Mouse (Mus musculus) liver, embryonic 12.5 days (tissue): ENCODE results near the gene Nlk. TPM values are rescaled to one million over a fixed set of nuclear protein-coding genes. Genes with fewer than 3 reads are reported as not detected.

Experiments used
- ATAC-seq: fragments of 200-750 bp; cut with Nextera tagmentation; 2 replicates; pipeline ENCODE4 v1.8.0; 2017; ENCODE audit warnings: moderate number of reproducible peaks, mild to moderate bottlenecking, moderate library complexity
- H3K27ac ChIP-seq: fragments of 300-500 bp; sonication (generic); 2 replicates; pipeline ENCODE4 v1.5.1; 2016; ENCODE audit warnings: mild to moderate bottlenecking
- H3K27me3 ChIP-seq: fragments of 300-500 bp; sonication (generic); replicated peaks from 2 replicates; pipeline ENCODE4 v1.6.1; 2016; ENCODE audit warnings: mild to moderate bottlenecking, moderate library complexity
- H3K36me3 ChIP-seq: fragments of 300-500 bp; sonication (generic); 2 replicates; pipeline ENCODE4 v1.6.1; 2016; ENCODE audit warnings: mild to moderate bottlenecking, moderate library complexity
- H3K4me1 ChIP-seq: fragments of 300-500 bp; sonication (generic); 2 replicates; pipeline ENCODE4 v1.6.1; 2016
- H3K4me2 ChIP-seq: fragments of 300-500 bp; sonication (generic); 2 replicates; pipeline ENCODE4 v1.6.1; 2016; ENCODE audit warnings: mild to moderate bottlenecking, moderate library complexity
- H3K4me3 ChIP-seq: fragments of 300-500 bp; sonication (generic); 2 replicates; pipeline ENCODE4 v1.5.1; 2016; ENCODE audit warnings: mild to moderate bottlenecking, moderate library complexity
- H3K9ac ChIP-seq: fragments of 300-500 bp; sonication (generic); 2 replicates; pipeline ENCODE4 v1.6.1; 2016; ENCODE audit warnings: mild to moderate bottlenecking, moderate library complexity
- H3K9me3 ChIP-seq: fragments of 300-500 bp; sonication (generic); replicated peaks from 2 replicates; pipeline ENCODE4 v1.6.1; 2016; ENCODE audit warnings: mild to moderate bottlenecking, moderate library complexity
- WGBS: fragments of 180-500 bp; shearing (Covaris S2); methylation state at CpG from one replicate; pipeline ENCODE4 v1.1.7; 2016; ENCODE audit not compliant: insufficient replicate concordance; 5-methylcytosine and 5-hydroxymethylcytosine counted together
- polyA plus RNA-seq: library from polyadenylated mRNA; unstranded; fragments of >200 nt; fragmentation: Nextera tagmentation; extraction: Ambion mirVana; gene quantifications from 2 replicates; pipeline ENCODE4 v1.2.1, GENCODE M21; 2016

Nlk gene
- polyA plus RNA-seq, 1 experiment from 2014 or later, result 8.6 TPM

DNA sequence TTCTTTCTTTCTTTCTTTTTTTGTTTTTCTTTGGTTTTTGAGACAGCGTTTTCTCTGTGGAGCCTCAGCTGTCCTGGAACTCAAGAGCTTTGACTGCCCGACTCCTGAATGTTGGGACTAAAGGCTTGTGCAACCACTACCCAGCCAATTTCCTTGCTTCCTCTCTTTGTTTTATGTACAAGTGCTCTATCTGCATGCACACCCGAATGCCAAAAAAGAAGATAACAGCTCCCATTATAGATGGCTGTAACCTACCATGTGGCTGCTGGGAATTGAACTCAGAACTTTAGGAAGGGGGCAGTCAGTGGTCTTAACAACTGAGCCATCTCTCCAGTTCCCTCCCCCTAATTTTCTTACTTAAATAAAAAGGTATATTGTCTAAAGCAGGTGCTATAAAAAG, 77.0 kb downstream of the Nlk start:
- WGBS, result 49% methylated on average over 3 of the region's 3 CpGs
- ATAC-seq, result no peak

DNA sequence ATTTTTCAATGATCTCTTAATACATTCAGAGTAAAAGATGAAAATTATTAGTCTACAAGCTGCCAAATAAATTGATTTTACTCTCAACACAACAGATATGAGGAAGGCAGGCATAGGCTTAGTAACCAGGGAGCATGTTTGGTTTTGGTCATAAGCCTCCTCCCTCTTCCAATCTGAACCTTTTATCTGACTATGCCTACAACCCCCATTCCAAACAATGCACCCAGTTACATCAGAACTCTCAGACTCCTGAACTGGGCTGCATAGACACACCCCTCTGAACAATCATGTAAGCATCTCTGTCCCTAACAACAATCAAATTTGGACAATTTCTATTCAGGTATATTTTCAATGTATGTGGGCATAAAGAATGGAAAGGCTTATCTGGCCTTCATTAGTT, 85.9 kb downstream of the Nlk start:
- peaks cover 7% of the 10 kb centered on the region; the same call in 1 of the 2 replicates for H3K36me3 ChIP-seq
- no peak overlapping the region for H3K4me2 ChIP-seq
- ATAC-seq, result no peak
- H3K9me3 ChIP-seq, result no peaks in the 10 kb centered on the region
- no peaks in the 10 kb centered on the region for H3K4me1 ChIP-seq
- no peak overlapping the region for H3K9ac ChIP-seq
- H3K4me3 ChIP-seq, result no peak overlapping the region
- no peak overlapping the region for H3K27ac ChIP-seq
- no peaks in the 10 kb centered on the region for H3K27me3 ChIP-seq

More for the DNA sequence above, 77.0 kb downstream of the Nlk start:
- H3K9me3 ChIP-seq, result no peaks in the 10 kb centered on the region
- peaks cover 6% of the 10 kb centered on the region for H3K36me3 ChIP-seq
- H3K4me2 ChIP-seq, result no peak overlapping the region
- no peak overlapping the region for H3K4me3 ChIP-seq
- H3K27me3 ChIP-seq, result no peaks in the 10 kb centered on the region
- peaks cover 29% of the 10 kb centered on the region for H3K4me1 ChIP-seq
- H3K9ac ChIP-seq, result no peak overlapping the region
- no peak overlapping the region for H3K27ac ChIP-seq

DNA sequence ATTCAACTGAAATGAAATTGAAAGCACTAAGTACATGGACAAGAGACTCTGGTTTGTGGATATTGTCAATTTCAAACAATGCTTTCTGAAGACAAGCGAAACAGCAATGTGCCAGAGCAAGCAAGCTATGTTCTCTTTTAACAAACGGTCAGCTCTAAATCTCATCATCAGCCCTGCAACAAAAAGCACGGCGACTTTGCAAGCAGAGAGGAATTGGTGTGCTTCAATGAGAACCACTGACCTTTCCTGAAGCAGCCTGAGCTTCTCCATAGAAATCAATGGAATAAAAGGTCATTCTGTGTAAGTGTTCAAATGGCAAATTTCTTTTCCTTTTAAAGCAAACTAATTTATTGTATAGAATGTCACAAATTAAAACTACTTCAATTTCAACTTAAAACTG, 87.5 kb downstream of the Nlk start:
- Histone ChIP-seq H3K4me1 (0 out of 2 replicates have a peak, but pooled peaks cover 4% of the 10 kb centered on the region), H3K4me3 (no peak overlapping the region)
- WGBS, result 71% methylated on average over 4 of the region's 4 CpGs

DNA sequence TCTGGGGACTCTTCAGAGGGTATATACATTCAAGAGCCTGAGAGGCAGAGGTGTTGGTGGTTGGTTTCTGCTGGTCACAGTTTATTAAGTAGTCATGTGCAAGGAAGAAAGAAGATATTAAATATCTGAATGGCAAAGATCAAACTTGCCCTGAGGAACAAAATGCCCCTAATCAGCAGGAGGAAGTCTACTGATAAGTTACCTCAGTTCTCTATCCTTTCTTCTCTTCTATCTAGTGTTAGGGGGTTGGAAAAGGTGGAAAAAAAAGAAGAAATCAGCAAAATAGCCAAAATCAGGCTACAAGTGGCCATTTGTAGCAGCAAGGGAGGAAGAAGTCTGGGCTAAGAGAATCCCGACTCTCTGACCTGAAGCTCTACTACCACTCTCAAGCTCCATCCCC, 92.3 kb downstream of the Nlk start:
- Histone ChIP-seq H3K9ac (no peak overlapping the region), H3K9me3 (no peaks in the 10 kb centered on the region), H3K27me3 (no peaks in the 10 kb centered on the region), H3K4me1 (peaks cover 10% of the 10 kb centered on the region; the same call in 1 of the 2 replicates), H3K4me2 (no peak overlapping the region), H3K27ac (no peak overlapping the region), H3K36me3 (peaks cover 3% of the 10 kb centered on the region; the same call in 1 of the 2 replicates), H3K4me3 (no peak overlapping the region)
- ATAC-seq, result no peak
- 47% methylated on average over 1 of the region's 1 CpGs for whole genome bisulfite sequencing

More for the DNA sequence above, 87.5 kb downstream of the Nlk start:
- Histone ChIP-seq H3K9me3 (no peaks in the 10 kb centered on the region), H3K9ac (no peak overlapping the region), H3K27me3 (no peaks in the 10 kb centered on the region), H3K27ac (no peak overlapping the region), H3K36me3 (peaks cover 3% of the 10 kb centered on the region; the same call in 1 of the 2 replicates), H3K4me2 (no peak overlapping the region)
- ATAC-seq, result no peak

DNA sequence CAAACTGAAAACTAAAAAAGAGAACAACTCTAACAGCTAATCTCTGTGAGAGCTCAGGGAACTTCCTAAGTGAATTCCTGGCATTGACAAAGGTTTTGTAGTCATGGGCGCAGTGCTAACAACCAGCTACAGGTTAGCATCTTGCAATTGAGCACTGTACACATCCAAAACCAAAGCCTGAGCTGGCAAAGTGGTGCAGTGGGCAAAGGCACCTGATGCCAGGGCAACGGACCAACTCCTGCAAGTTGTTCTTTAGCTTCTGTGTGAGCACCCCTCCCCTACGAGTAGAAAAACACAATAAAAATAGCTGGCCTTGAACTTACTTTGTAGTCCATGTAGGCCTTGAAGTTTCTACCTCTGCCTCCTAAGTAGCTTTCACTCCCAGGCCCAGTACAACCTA, 94.4 kb downstream of the Nlk start:
- Histone ChIP-seq H3K9ac (no peak overlapping the region), H3K4me2 (no peak overlapping the region), H3K9me3 (no peaks in the 10 kb centered on the region), H3K4me1 (peaks cover 10% of the 10 kb centered on the region; the same call in 1 of the 2 replicates), H3K4me3 (no peak overlapping the region), H3K27me3 (no peaks in the 10 kb centered on the region), H3K27ac (no peak overlapping the region), H3K36me3 (peaks cover 3% of the 10 kb centered on the region; the same call in 1 of the 2 replicates)
- WGBS, result 74% methylated on average over 3 of the region's 3 CpGs
- ATAC-seq, result no peak

DNA sequence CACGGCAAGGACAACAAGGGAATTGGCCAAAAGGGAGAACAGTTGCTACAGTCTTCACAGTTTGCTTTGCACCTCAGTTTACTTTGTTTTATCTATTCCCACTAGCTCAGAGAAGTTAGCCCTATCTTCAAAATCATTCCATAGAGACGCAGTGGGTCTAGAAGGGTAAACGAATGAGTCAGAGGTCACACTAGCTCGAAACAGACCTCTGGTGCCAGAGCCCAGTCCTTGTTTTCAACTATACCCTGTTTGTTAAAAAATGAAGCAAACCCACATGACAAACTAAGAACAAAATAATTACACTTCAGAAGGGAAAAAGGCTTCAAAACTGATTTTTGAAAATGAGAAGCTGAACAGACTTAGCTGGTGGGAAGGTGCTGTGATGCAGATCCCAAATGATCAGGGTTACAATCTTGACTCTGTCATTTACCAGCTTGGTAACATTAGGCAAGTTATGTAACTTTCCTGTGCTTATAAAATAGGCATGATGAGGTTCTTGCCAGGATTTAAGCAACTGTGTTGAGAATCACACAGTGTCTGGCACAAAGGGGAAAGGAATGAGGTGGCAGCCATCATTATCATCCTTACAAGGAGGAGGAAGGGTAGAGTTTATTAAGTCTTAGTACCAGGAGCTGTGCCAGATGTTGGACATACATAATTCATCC, 96.1 kb downstream of the Nlk start:
- 37% methylated on average over 4 of the region's 4 CpGs for WGBS
- ATAC-seq, result no peak
- H3K4me3 ChIP-seq, result no peak overlapping the region
- H3K9ac ChIP-seq, result no peak overlapping the region
- H3K4me2 ChIP-seq, result no peak overlapping the region
- H3K27ac ChIP-seq, result no peak overlapping the region
- H3K4me1 ChIP-seq, result peaks cover 12% of the 10 kb centered on the region; the same call in 1 of the 2 replicates
- H3K27me3 ChIP-seq, result no peaks in the 10 kb centered on the region
- no peaks in the 10 kb centered on the region; the same call in 1 of the 2 replicates for H3K36me3 ChIP-seq
- H3K9me3 ChIP-seq, result no peaks in the 10 kb centered on the region

DNA sequence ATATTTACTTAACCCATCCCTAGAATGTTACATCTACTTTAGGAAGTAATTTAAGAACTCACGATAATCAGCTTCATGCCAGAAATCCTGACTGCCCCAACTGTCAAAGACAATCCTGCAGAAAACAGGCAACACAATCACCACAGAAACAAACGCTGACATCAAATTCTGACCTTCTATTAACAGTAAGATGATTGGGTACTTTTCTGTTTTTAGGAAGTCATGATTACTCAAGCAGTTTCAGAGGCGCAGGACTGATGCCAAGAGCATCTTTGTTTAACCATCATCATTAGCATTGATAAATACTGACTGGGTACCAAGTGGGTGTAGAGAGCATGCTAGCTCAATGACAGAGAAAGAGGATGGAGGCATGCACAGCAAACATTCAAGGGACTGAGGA, 96.7 kb downstream of the Nlk start:
- H3K4me2 ChIP-seq, result no peak overlapping the region
- no peak overlapping the region for H3K9ac ChIP-seq
- H3K27me3 ChIP-seq, result no peaks in the 10 kb centered on the region
- H3K36me3 ChIP-seq, result no peaks in the 10 kb centered on the region; the same call in 1 of the 2 replicates
- H3K9me3 ChIP-seq, result no peaks in the 10 kb centered on the region
- ATAC-seq, result no peak
- H3K4me3 ChIP-seq, result no peak overlapping the region
- peaks cover 17% of the 10 kb centered on the region for H3K4me1 ChIP-seq
- H3K27ac ChIP-seq, result no peak overlapping the region
- 42% methylated on average over 3 of the region's 3 CpGs for WGBS

DNA sequence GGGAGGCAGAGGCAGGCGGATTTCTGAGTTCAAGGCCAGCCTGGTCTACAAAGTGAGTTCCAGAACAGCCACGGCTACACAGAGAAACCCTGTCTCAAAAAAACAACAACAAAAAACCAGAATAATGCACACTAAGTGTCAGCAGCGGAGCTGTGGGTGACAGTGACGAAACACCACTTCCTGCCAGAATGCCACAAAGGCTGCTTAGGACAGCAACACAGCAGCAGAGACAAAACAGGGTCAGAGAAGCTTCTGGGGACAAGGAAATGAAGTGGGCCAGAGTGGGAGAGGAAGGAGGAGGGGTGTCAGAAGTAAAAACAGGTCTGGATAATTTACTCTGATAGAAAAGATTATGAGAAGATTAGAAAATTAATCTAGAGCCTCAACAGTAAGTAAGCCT, 97.1 kb downstream of the Nlk start:
- H3K4me3 ChIP-seq, result no peak overlapping the region
- no peak overlapping the region for H3K27ac ChIP-seq
- no peaks in the 10 kb centered on the region for H3K27me3 ChIP-seq
- H3K36me3 ChIP-seq, result no peaks in the 10 kb centered on the region; the same call in 1 of the 2 replicates
- H3K4me2 ChIP-seq, result no peak overlapping the region
- H3K9ac ChIP-seq, result no peak overlapping the region
- WGBS, result 46% methylated on average over 4 of the region's 4 CpGs
- no peaks in the 10 kb centered on the region for H3K9me3 ChIP-seq
- no peak for ATAC-seq
- peaks cover 20% of the 10 kb centered on the region for H3K4me1 ChIP-seq

DNA sequence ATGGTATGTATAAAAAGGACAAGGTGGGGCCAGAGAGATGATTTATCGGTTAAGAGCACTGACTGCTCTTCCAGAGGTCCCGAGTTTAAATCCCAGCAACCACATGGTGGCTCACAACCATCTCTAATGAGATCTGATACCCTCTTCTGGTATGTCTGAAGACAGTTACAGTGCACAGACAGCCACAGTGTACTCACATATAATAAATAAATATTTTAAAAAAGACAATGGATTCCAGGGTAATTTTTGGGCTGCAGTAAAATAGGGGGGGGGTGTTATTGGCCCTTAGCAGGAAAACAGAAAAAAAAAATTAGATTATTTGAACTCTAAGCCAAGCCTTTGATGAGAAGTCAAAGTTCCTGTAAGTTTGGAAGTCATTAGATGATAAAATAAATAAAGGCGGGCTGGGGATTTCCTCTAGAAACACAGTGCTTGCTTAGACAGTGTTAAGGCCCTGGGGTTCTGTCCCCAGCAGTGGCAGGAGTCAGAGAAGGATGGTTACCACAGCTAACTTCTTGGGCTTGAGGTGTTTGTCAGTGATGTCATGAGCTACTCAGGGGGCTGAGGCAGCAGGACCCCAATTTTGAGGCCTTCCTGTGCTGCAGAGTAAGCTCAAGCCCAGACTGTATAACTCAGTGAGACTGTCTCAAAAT, 98.3 kb downstream of the Nlk start:
- Histone ChIP-seq H3K27me3 (no peaks in the 10 kb centered on the region), H3K36me3 (no peaks in the 10 kb centered on the region), H3K9me3 (no peaks in the 10 kb centered on the region), H3K9ac (no peak overlapping the region), H3K4me1 (peaks cover 24% of the 10 kb centered on the region), H3K4me3 (no peak overlapping the region), H3K4me2 (no peak overlapping the region), H3K27ac (no peak overlapping the region)
- ATAC-seq, result no peak
- 67% methylated on average over 3 of the region's 3 CpGs for WGBS

DNA sequence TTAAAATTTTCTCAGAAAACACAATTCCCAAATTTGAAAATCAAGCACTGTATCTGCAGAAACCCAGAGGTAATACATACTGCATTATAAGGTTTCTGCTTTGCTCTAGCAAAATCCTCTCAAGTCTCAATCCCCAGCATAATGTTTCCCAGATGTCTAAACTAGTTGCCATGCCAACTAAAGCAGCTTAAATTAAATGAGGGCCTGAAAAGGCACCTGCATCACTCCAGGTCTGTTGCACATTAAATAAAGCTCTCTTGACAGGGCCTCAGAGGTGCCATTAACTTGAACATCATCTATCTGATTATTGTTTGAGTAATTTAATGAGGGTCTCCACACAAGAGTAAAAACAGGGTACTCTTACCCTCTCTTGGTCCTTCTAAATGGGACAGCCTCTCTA, 100.4 kb downstream of the Nlk start:
- Histone ChIP-seq H3K9ac (no peak overlapping the region), H3K27me3 (no peaks in the 10 kb centered on the region), H3K27ac (no peak overlapping the region), H3K4me1 (peaks cover 24% of the 10 kb centered on the region), H3K4me3 (no peak overlapping the region), H3K9me3 (no peaks in the 10 kb centered on the region), H3K4me2 (no peak overlapping the region), H3K36me3 (no peaks in the 10 kb centered on the region)
- ATAC-seq, result no peak

DNA sequence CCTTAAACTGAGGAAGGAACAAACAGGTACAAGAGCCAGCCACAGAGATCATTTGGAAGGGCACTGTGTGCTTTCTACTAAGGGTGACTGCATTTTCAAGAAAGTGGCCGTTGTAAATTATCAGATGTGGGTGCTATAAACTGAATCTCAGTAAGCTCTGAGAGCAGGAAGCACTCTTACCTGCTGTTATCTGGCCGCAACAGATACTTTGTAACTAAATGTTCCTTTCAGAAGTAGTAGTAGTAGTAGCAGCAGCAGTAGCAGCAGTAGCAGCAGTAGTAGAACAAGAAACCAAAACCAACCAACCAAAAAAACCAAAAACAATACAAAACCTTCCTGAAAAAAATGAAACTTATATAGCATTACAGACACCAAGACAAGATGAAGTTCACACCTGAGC, 101.4 kb downstream of the Nlk start:
- Histone ChIP-seq H3K4me1 (peaks cover 23% of the 10 kb centered on the region), H3K27me3 (no peaks in the 10 kb centered on the region), H3K27ac (no peak overlapping the region), H3K9ac (no peak overlapping the region), H3K9me3 (no peaks in the 10 kb centered on the region), H3K36me3 (peaks cover 1% of the 10 kb centered on the region; the same call in 1 of the 2 replicates), H3K4me2 (no peak overlapping the region), H3K4me3 (no peak overlapping the region)
- ATAC-seq, result no peak
- 53% methylated on average over 2 of the region's 2 CpGs for WGBS

DNA sequence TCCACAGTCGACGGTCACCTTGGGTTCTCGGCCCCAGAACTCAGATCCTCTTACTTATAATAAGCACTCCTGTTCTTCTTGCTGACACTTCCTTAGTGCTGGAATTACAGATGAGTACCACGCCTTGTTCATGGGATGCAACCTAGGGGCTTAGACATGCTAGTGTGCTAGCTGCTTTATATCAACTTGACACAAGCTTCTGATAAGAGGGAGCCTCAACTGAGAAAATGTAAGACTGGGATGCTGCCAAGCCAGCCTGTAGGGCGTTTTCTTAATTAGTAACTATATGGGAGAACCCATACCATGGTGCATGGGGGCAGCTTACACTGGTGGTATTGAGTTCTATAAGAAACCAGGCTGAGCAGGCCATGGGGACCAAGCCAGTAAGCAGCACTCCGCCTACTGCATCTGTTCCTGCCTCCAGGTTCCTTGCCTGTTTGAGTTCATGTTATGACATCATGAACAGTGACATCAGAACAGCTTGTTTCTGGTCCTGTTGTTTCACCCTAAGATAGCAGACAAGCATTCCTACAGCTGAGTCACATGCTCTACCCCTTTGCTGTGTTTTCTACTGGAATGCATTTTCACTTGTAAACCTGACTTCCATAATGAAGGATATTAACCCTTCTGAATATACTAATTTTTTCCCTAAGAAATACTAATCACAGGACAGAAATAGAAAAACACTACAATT, 102.8 kb downstream of the Nlk start:
- WGBS, result 76% methylated on average over 6 of the region's 6 CpGs
- Histone ChIP-seq H3K36me3 (peaks cover 4% of the 10 kb centered on the region; the same call in 1 of the 2 replicates), H3K27ac (no peak overlapping the region), H3K9me3 (no peaks in the 10 kb centered on the region), H3K4me3 (no peak overlapping the region), H3K9ac (no peak overlapping the region), H3K4me2 (no peak overlapping the region), H3K27me3 (no peaks in the 10 kb centered on the region), H3K4me1 (peaks cover 18% of the 10 kb centered on the region)
- no peak for ATAC-seq
